Mouse (Mus musculus): ENCODE measurements at regions not wholly inside any gene's neighbourhood (a gene's known extent, or its start where the extent isn't known, plus 50 kb on each side); places are given as distances from the start of the nearest gene placed in this dataset.

- DNase-seq, result no peak
Observed at GRCm38 (mm10) chr1:81516575-81517210, 439.9 kb downstream of the Nyap2 start.

GRCm38 (mm10) chr1:81520420-81521273 is 443.9 kb downstream of the Nyap2 start:
- peak; percentile 13 for DNase-seq

- DNase-seq, result no peak
Observed at GRCm38 (mm10) chr1:81522929-81523328, 446.2 kb downstream of the Nyap2 start.

GRCm38 (mm10) chr1:81525821-81526220 is 449.1 kb downstream of the Nyap2 start:
- no peak for DNase-seq

- no peak for DNase-seq
Observed at GRCm38 (mm10) chr1:81537836-81538235, 461.1 kb downstream of the Nyap2 start.

GRCm38 (mm10) chr1:81539591-81540311 is 463.0 kb downstream of the Nyap2 start:
- DNase-seq, result no peak

- no peak for DNase-seq
Observed at GRCm38 (mm10) chr1:81548906-81549305, 472.2 kb downstream of the Nyap2 start.

- DNase-seq, result no peak
Observed at GRCm38 (mm10) chr1:81549706-81550105, 473.0 kb downstream of the Nyap2 start.

- no peak for DNase-seq
Observed at GRCm38 (mm10) chr1:81552731-81553130, 476.0 kb downstream of the Nyap2 start.

- DNase-seq, result no peak
Observed at GRCm38 (mm10) chr1:81576965-81577664, 500.4 kb downstream of the Nyap2 start.

- no peak for DNase-seq
Observed at GRCm38 (mm10) chr1:81577665-81578201, 501.0 kb downstream of the Nyap2 start.

GRCm38 (mm10) chr1:81581208-81581607 is 504.5 kb downstream of the Nyap2 start:
- DNase-seq, result no peak

- DNase-seq, result no peak
Observed at GRCm38 (mm10) chr1:81587780-81588307, 511.1 kb downstream of the Nyap2 start.

- DNase-seq, result no peak
Observed at GRCm38 (mm10) chr1:81591623-81592022, 514.9 kb downstream of the Nyap2 start.

GRCm38 (mm10) chr1:81593280-81594182 is 516.8 kb downstream of the Nyap2 start:
- peak; percentile 6 for DNase-seq

- no peak for DNase-seq
Observed at GRCm38 (mm10) chr1:81594183-81594515, 517.4 kb downstream of the Nyap2 start.

- no peak for DNase-seq
Observed at GRCm38 (mm10) chr1:81594606-81595005, 517.9 kb downstream of the Nyap2 start.

GRCm38 (mm10) chr1:81608772-81609171 is 532.0 kb downstream of the Nyap2 start:
- DNase-seq, result no peak

GRCm38 (mm10) chr1:81618880-81619279 is 542.1 kb downstream of the Nyap2 start:
- DNase-seq, result no peak

GRCm38 (mm10) chr1:81624141-81624540 is 547.4 kb downstream of the Nyap2 start:
- DNase-seq, result no peak

GRCm38 (mm10) chr1:81632704-81633103 is 556.0 kb downstream of the Nyap2 start:
- DNase-seq, result no peak
